Mouse (Mus musculus): Measurements from ENCODE around the gene 4931417E11Rik. TPM values are rescaled to one million over a fixed set of nuclear protein-coding genes. Genes with fewer than 3 reads are reported as not detected.

4931417E11Rik gene
- polyA plus RNA-seq (2014; fragmentation: Nextera tagmentation; extraction: Ambion mirVana): not detected in 2 replicates

- Histone ChIP-seq H3K36me3 (ENCODE audit: control insufficient read depth, insufficient read depth, low read length) (no peaks in the 10 kb centered on the region), H3K4me1 (ENCODE audit: control insufficient read depth, insufficient read depth, low read length) (no peaks in the 10 kb centered on the region), H3K4me2 (no peak within 1 kb of the TSS), H3K27ac (ENCODE audit: low read depth, low read length) (no peak within 1 kb of the TSS), H3K27me3 (ENCODE audit: control insufficient read depth, insufficient read depth, low read length) (no peaks in the 10 kb centered on the region), H3K9ac (ENCODE audit: low read depth, low read length) (no peak within 1 kb of the TSS), H3K4me3 (ENCODE audit: low read depth, low read length) (no peak within 1 kb of the TSS), H3K9me3 (replicated peaks; ENCODE audit: control insufficient read depth, low read length) (no peaks in the 10 kb centered on the region)
- WGBS (ENCODE audit: insufficient replicate concordance): 86% methylated on average over 8 of the region's 8 CpGs
- no peak for ATAC-seq (replicated peaks; ENCODE audit: insufficient number of reproducible peaks, low FRiP score, low TSS enrichment)
Measured at GRCm38 (mm10) chr6:73469567-73469966, at the start of gene 4931417E11Rik. Gene 4931417E11Rik, minus strand, starts transcription at chr6:73469667.

- no peak for ATAC-seq (replicated peaks; ENCODE audit: insufficient number of reproducible peaks, low FRiP score, low TSS enrichment)
- H3K36me3 ChIP-seq (ENCODE audit: control insufficient read depth, insufficient read depth, low read length): no peaks in the 10 kb centered on the region
- no peak overlapping the region for H3K9ac ChIP-seq (ENCODE audit: low read depth, low read length)
- no peaks in the 10 kb centered on the region for H3K4me1 ChIP-seq (ENCODE audit: control insufficient read depth, insufficient read depth, low read length)
- no peak overlapping the region for H3K4me2 ChIP-seq
- no peaks in the 10 kb centered on the region for H3K27me3 ChIP-seq (ENCODE audit: control insufficient read depth, insufficient read depth, low read length)
- H3K9me3 ChIP-seq (replicated peaks; ENCODE audit: control insufficient read depth, low read length): no peaks in the 10 kb centered on the region
- WGBS (ENCODE audit: insufficient replicate concordance): 28% methylated on average over 14 of the region's 14 CpGs
- no peak overlapping the region for H3K4me3 ChIP-seq (ENCODE audit: low read depth, low read length)
- no peak overlapping the region for H3K27ac ChIP-seq (ENCODE audit: low read depth, low read length)
Measured at GRCm38 (mm10) chr6:73517818-73518396, 48.4 kb upstream of the 4931417E11Rik start.

GRCm38 (mm10) chr6:73512907-73513306, 43.4 kb upstream of the 4931417E11Rik start:
- no peak overlapping the region for H3K27ac ChIP-seq (ENCODE audit: low read depth, low read length)
- no peak overlapping the region for H3K4me2 ChIP-seq
- no peak for ATAC-seq (replicated peaks; ENCODE audit: insufficient number of reproducible peaks, low FRiP score, low TSS enrichment)
- no peaks in the 10 kb centered on the region for H3K27me3 ChIP-seq (ENCODE audit: control insufficient read depth, insufficient read depth, low read length)
- no peaks in the 10 kb centered on the region for H3K9me3 ChIP-seq (replicated peaks; ENCODE audit: control insufficient read depth, low read length)
- H3K4me3 ChIP-seq (ENCODE audit: low read depth, low read length): no peak overlapping the region
- no peak overlapping the region for H3K9ac ChIP-seq (ENCODE audit: low read depth, low read length)
- H3K4me1 ChIP-seq (ENCODE audit: control insufficient read depth, insufficient read depth, low read length): no peaks in the 10 kb centered on the region
- WGBS (ENCODE audit: insufficient replicate concordance): 5% methylated on average over 1 of the region's 1 CpGs
- no peaks in the 10 kb centered on the region for H3K36me3 ChIP-seq (ENCODE audit: control insufficient read depth, insufficient read depth, low read length)

GRCm38 (mm10) chr6:73499631-73500030, 30.2 kb upstream of the 4931417E11Rik start:
- no peak overlapping the region for H3K27ac ChIP-seq (ENCODE audit: low read depth, low read length)
- H3K4me2 ChIP-seq: no peak overlapping the region
- H3K4me3 ChIP-seq (ENCODE audit: low read depth, low read length): no peak overlapping the region
- no peaks in the 10 kb centered on the region for H3K9me3 ChIP-seq (replicated peaks; ENCODE audit: control insufficient read depth, low read length)
- ATAC-seq (replicated peaks; ENCODE audit: insufficient number of reproducible peaks, low FRiP score, low TSS enrichment): no peak
- 83% methylated on average over 7 of the region's 7 CpGs for WGBS (ENCODE audit: insufficient replicate concordance)
- no peaks in the 10 kb centered on the region for H3K27me3 ChIP-seq (ENCODE audit: control insufficient read depth, insufficient read depth, low read length)
- H3K9ac ChIP-seq (ENCODE audit: low read depth, low read length): no peak overlapping the region
- H3K4me1 ChIP-seq (ENCODE audit: control insufficient read depth, insufficient read depth, low read length): no peaks in the 10 kb centered on the region
- no peaks in the 10 kb centered on the region for H3K36me3 ChIP-seq (ENCODE audit: control insufficient read depth, insufficient read depth, low read length)

- H3K9me3 ChIP-seq (replicated peaks; ENCODE audit: control insufficient read depth, low read length): no peaks in the 10 kb centered on the region
- no peaks in the 10 kb centered on the region for H3K4me1 ChIP-seq (ENCODE audit: control insufficient read depth, insufficient read depth, low read length)
- no peak overlapping the region for H3K27ac ChIP-seq (ENCODE audit: low read depth, low read length)
- WGBS (ENCODE audit: insufficient replicate concordance): 63% methylated on average over 2 of the region's 2 CpGs
- no peak overlapping the region for H3K4me2 ChIP-seq
- no peak overlapping the region for H3K4me3 ChIP-seq (ENCODE audit: low read depth, low read length)
- no peak for ATAC-seq (replicated peaks; ENCODE audit: insufficient number of reproducible peaks, low FRiP score, low TSS enrichment)
- H3K36me3 ChIP-seq (ENCODE audit: control insufficient read depth, insufficient read depth, low read length): no peaks in the 10 kb centered on the region
- H3K9ac ChIP-seq (ENCODE audit: low read depth, low read length): no peak overlapping the region
- H3K27me3 ChIP-seq (ENCODE audit: control insufficient read depth, insufficient read depth, low read length): no peaks in the 10 kb centered on the region
Measured at GRCm38 (mm10) chr6:73497321-73497720, 27.9 kb upstream of the 4931417E11Rik start.

GRCm38 (mm10) chr6:73490524-73490923, 21.1 kb upstream of the 4931417E11Rik start:
- Histone ChIP-seq H3K4me1 (ENCODE audit: control insufficient read depth, insufficient read depth, low read length) (no peaks in the 10 kb centered on the region), H3K27ac (ENCODE audit: low read depth, low read length) (no peak overlapping the region), H3K27me3 (ENCODE audit: control insufficient read depth, insufficient read depth, low read length) (no peaks in the 10 kb centered on the region), H3K36me3 (ENCODE audit: control insufficient read depth, insufficient read depth, low read length) (no peaks in the 10 kb centered on the region), H3K9ac (ENCODE audit: low read depth, low read length) (no peak overlapping the region), H3K4me2 (no peak overlapping the region), H3K9me3 (replicated peaks; ENCODE audit: control insufficient read depth, low read length) (0 out of 2 replicates have a peak, but pooled peaks cover 2% of the 10 kb centered on the region), H3K4me3 (ENCODE audit: low read depth, low read length) (no peak overlapping the region)
- WGBS (ENCODE audit: insufficient replicate concordance): 85% methylated on average over 1 of the region's 1 CpGs
- ATAC-seq (replicated peaks; ENCODE audit: insufficient number of reproducible peaks, low FRiP score, low TSS enrichment): no peak

GRCm38 (mm10) chr6:73485616-73486015, 16.1 kb upstream of the 4931417E11Rik start:
- WGBS (ENCODE audit: insufficient replicate concordance): 84% methylated on average over 3 of the region's 3 CpGs
- no peaks in the 10 kb centered on the region for H3K27me3 ChIP-seq (ENCODE audit: control insufficient read depth, insufficient read depth, low read length)

GRCm38 (mm10) chr6:73466084-73466483, 3.4 kb downstream of the 4931417E11Rik start:
- no peaks in the 10 kb centered on the region for H3K9me3 ChIP-seq (replicated peaks; ENCODE audit: control insufficient read depth, low read length)
- H3K9ac ChIP-seq (ENCODE audit: low read depth, low read length): no peak overlapping the region
- WGBS (ENCODE audit: insufficient replicate concordance): 54% methylated on average over 3 of the region's 3 CpGs
- H3K4me1 ChIP-seq (ENCODE audit: control insufficient read depth, insufficient read depth, low read length): no peaks in the 10 kb centered on the region
- H3K4me3 ChIP-seq (ENCODE audit: low read depth, low read length): no peak overlapping the region
- no peaks in the 10 kb centered on the region for H3K27me3 ChIP-seq (ENCODE audit: control insufficient read depth, insufficient read depth, low read length)
- ATAC-seq (replicated peaks; ENCODE audit: insufficient number of reproducible peaks, low FRiP score, low TSS enrichment): no peak
- H3K27ac ChIP-seq (ENCODE audit: low read depth, low read length): no peak overlapping the region
- H3K36me3 ChIP-seq (ENCODE audit: control insufficient read depth, insufficient read depth, low read length): no peaks in the 10 kb centered on the region
- H3K4me2 ChIP-seq: no peak overlapping the region

More at GRCm38 (mm10) chr6:73485616-73486015, 16.1 kb upstream of the 4931417E11Rik start:
- H3K9ac ChIP-seq (ENCODE audit: low read depth, low read length): no peak overlapping the region
- no peak overlapping the region for H3K4me3 ChIP-seq (ENCODE audit: low read depth, low read length)
- H3K36me3 ChIP-seq (ENCODE audit: control insufficient read depth, insufficient read depth, low read length): no peaks in the 10 kb centered on the region
- no peaks in the 10 kb centered on the region for H3K9me3 ChIP-seq (replicated peaks; ENCODE audit: control insufficient read depth, low read length)
- ATAC-seq (replicated peaks; ENCODE audit: insufficient number of reproducible peaks, low FRiP score, low TSS enrichment): no peak
- H3K27ac ChIP-seq (ENCODE audit: low read depth, low read length): no peak overlapping the region
- H3K4me2 ChIP-seq: no peak overlapping the region
- H3K4me1 ChIP-seq (ENCODE audit: control insufficient read depth, insufficient read depth, low read length): no peaks in the 10 kb centered on the region

GRCm38 (mm10) chr6:73462543-73462942, 6.9 kb downstream of the 4931417E11Rik start:
- no peaks in the 10 kb centered on the region for H3K4me1 ChIP-seq (ENCODE audit: control insufficient read depth, insufficient read depth, low read length)
- H3K4me3 ChIP-seq (ENCODE audit: low read depth, low read length): no peak overlapping the region
- H3K27me3 ChIP-seq (ENCODE audit: control insufficient read depth, insufficient read depth, low read length): no peaks in the 10 kb centered on the region
- ATAC-seq (replicated peaks; ENCODE audit: insufficient number of reproducible peaks, low FRiP score, low TSS enrichment): no peak
- 64% methylated on average over 5 of the region's 5 CpGs for WGBS (ENCODE audit: insufficient replicate concordance)
- no peaks in the 10 kb centered on the region for H3K36me3 ChIP-seq (ENCODE audit: control insufficient read depth, insufficient read depth, low read length)
- H3K9me3 ChIP-seq (replicated peaks; ENCODE audit: control insufficient read depth, low read length): no peaks in the 10 kb centered on the region
- H3K9ac ChIP-seq (ENCODE audit: low read depth, low read length): no peak overlapping the region
- H3K4me2 ChIP-seq: no peak overlapping the region
- no peak overlapping the region for H3K27ac ChIP-seq (ENCODE audit: low read depth, low read length)

All from heart, embryonic 11.5 days (tissue).